Mouse (Mus musculus) liver, embryonic 16.5 days (tissue): ENCODE measurements around the gene Mical2. TPM values are rescaled to one million over a fixed set of nuclear protein-coding genes. Genes with fewer than 3 reads are reported as not detected.

Experiments used
- ATAC-seq: fragments of 200-750 bp; cut with Nextera tagmentation; 2 replicates; pipeline ENCODE4 v1.8.0; 2017; ENCODE audit warnings: low read depth, mild to moderate bottlenecking, moderate number of reproducible peaks, moderate library complexity
- H3K27ac ChIP-seq: fragments of 300-500 bp; sonication (generic); 2 replicates; pipeline ENCODE4 v1.5.1; 2014; ENCODE audit warnings: mild to moderate bottlenecking, low read length
- H3K27me3 ChIP-seq: fragments of 300-500 bp; sonication (generic); 2 replicates; pipeline ENCODE4 v1.6.1; 2014; ENCODE audit warnings: low read depth, low read length, mixed read lengths; ENCODE audit not compliant: control insufficient read depth, insufficient read depth
- H3K36me3 ChIP-seq: fragments of 300-500 bp; sonication (generic); 2 replicates; pipeline ENCODE4 v1.6.1; 2014; ENCODE audit warnings: mild to moderate bottlenecking; ENCODE audit not compliant: control insufficient read depth, insufficient read depth
- H3K4me1 ChIP-seq: fragments of 300-500 bp; sonication (generic); 2 replicates; pipeline ENCODE4 v1.6.1; 2014; ENCODE audit warnings: low read depth, low read length, mixed read lengths; ENCODE audit not compliant: control insufficient read depth
- H3K4me2 ChIP-seq: fragments of 300-500 bp; sonication (generic); 2 replicates; pipeline ENCODE4 v1.6.1; 2014; ENCODE audit warnings: low read depth, low read length, mixed read lengths
- H3K4me3 ChIP-seq: fragments of 300-500 bp; sonication (generic); 2 replicates; pipeline ENCODE4 v1.5.1; 2014; ENCODE audit warnings: low read depth, mild to moderate bottlenecking, low read length
- H3K9ac ChIP-seq: fragments of 300-500 bp; sonication (generic); 2 replicates; pipeline ENCODE4 v1.6.1; 2014; ENCODE audit warnings: low read depth, low read length
- H3K9me3 ChIP-seq: fragments of 300-500 bp; sonication (generic); replicated peaks from 2 replicates; pipeline ENCODE4 v1.6.1; 2016; ENCODE audit warnings: low read length; ENCODE audit not compliant: control insufficient read depth
- WGBS: fragments of 180-500 bp; shearing (Covaris S2); extraction: QIAGEN DNeasy Blood & Tissue Kit; methylation state at CpG from one replicate; pipeline ENCODE4 v1.1.7; 2014; ENCODE audit not compliant: insufficient replicate concordance; 5-methylcytosine and 5-hydroxymethylcytosine counted together
- polyA plus RNA-seq: library from polyadenylated mRNA; unstranded; fragments of >200 nt; fragmentation: Nextera tagmentation; extraction: Ambion mirVana; gene quantifications from 2 replicates; pipeline ENCODE4 v1.2.1, GENCODE M21; 2015

Mical2 gene
- polyA plus RNA-seq, 1 experiment from 2014 or later: 1.9 TPM

DNA sequence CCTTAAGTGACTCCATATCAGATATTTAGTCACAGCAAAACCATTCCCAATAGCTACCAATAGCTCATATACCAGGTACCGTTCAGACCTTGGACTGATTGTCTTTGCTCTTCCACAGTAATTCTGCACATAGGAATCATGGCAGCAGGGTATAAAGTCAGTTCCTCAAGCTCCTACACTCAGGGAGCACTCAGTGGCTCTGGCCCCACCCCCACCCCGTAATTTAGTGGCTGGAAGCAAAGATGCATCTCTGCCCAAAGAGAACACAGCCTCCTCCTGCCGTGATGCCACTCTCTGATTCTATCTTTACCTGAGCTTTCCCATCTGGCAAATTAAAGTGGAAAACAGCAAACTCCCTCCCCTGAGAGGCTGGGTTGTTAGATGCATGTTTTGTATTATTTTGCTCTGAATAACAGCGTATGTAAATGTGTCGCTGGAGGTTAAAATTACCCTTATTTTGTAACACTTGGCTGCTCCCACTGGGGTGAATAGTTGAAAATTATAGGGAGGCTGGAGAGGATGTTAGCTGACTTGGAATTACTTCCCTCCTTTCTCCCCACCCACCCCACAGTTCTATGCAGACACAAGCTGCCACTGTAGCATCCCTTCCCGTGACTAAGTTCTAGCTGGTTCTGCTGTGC lies 164.1 kb downstream of the Mical2 start:
- H3K4me3 ChIP-seq: no peak overlapping the region
- H3K27ac ChIP-seq: no peak overlapping the region
- no peaks in the 10 kb centered on the region for H3K9me3 ChIP-seq
- H3K36me3 ChIP-seq: no peaks in the 10 kb centered on the region
- WGBS: 46% methylated on average over 6 of the region's 6 CpGs
- no peaks in the 10 kb centered on the region for H3K4me1 ChIP-seq
- H3K27me3 ChIP-seq: no peaks in the 10 kb centered on the region
- no peak overlapping the region for H3K9ac ChIP-seq
- no peak overlapping the region for H3K4me2 ChIP-seq
- no peak for ATAC-seq

DNA sequence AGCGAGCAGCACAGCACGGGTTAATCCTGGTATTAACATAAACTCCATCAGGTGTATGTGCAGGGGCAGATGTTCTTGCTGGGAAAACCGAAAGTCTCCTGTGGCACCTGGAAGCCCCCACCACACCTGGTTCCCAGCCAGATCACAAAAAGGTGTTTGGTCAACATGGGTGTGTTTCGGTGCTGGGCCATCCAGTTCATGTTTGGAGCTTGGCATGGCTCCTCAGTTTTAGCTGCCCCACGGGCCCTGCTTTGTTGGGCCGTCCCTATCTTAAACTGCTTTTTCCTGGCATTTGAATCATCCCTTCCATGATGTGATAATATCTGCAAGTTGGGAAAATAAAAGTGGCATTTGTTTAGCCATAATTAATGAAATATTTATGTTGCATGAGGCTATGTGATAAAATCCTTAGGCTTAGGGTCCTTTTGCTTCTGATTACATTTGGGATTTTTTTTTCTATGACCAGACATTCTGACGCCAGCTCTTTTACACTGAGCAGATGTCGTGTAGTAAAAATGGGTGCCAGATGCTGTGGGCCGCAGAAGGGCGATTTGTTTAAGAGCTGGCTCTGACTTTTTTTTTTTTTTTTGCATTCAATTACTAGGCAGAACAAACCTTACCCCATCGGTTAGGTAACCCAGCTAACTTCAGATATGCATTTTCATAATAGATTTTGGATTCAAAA lies 164.7 kb downstream of the Mical2 start:
- Histone ChIP-seq H3K36me3 (no peaks in the 10 kb centered on the region), H3K4me1 (no peaks in the 10 kb centered on the region), H3K9ac (no peak overlapping the region), H3K27ac (no peak overlapping the region), H3K4me3 (no peak overlapping the region), H3K4me2 (no peak overlapping the region), H3K9me3 (no peaks in the 10 kb centered on the region), H3K27me3 (no peaks in the 10 kb centered on the region)
- 40% methylated on average over 11 of the region's 11 CpGs for WGBS
- no peak for ATAC-seq

DNA sequence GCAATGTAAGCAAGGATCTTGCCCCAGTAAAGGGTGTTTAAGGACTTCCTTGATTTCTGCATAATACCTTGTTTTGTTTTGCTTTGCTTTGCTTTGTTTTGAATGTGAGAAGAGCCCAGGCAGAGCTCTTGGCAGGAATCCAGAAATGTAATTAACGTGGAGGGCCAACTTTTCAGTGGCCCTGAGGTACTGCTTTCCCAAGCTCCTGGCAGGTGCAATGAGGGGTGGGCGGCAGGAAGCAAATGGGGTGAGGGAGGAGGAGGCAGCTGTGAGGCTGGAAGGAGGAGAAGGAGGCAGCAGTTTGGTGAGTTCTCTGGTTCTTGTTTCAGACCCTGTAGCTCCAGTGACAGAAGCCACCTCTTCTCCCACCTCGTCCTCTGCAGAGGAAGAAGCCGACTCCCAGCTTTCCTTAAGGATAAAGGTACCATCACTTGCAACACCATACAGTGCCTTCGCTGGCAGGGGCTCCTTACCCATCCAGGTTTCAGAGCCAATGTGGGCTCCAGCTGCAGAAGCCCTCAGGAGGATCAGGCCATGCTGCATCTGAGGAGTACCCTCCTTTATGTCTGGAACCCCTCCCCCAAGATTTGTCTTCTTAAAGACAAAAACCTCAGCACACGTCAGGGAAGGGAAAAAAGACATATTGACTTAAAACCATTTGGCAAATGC lies 165.4 kb downstream of the Mical2 start:
- Histone ChIP-seq H3K36me3 (no peaks in the 10 kb centered on the region), H3K4me1 (no peaks in the 10 kb centered on the region), H3K9ac (no peak overlapping the region), H3K27ac (no peak overlapping the region), H3K9me3 (no peaks in the 10 kb centered on the region), H3K27me3 (no peaks in the 10 kb centered on the region), H3K4me3 (no peak overlapping the region), H3K4me2 (no peak overlapping the region)
- ATAC-seq: no peak
- 29% methylated on average over 6 of the region's 6 CpGs for WGBS

GRCm38 (mm10) chr7:112397786-112398185 lies 172.1 kb downstream of the Mical2 start:
- ATAC-seq: no peak
- H3K27me3 ChIP-seq: no peaks in the 10 kb centered on the region
- no peak overlapping the region for H3K4me3 ChIP-seq
- H3K9me3 ChIP-seq: no peaks in the 10 kb centered on the region
- no peak overlapping the region for H3K27ac ChIP-seq
- 75% methylated on average over 3 of the region's 3 CpGs for WGBS
- no peak overlapping the region for H3K9ac ChIP-seq
- no peaks in the 10 kb centered on the region for H3K36me3 ChIP-seq
- H3K4me2 ChIP-seq: no peak overlapping the region
- H3K4me1 ChIP-seq: no peaks in the 10 kb centered on the region

GRCm38 (mm10) chr7:112399425-112400170 lies 173.9 kb downstream of the Mical2 start:
- no peak overlapping the region for H3K27ac ChIP-seq
- 64% methylated on average over 7 of the region's 7 CpGs for WGBS
- no peak overlapping the region for H3K4me3 ChIP-seq
- H3K36me3 ChIP-seq: no peaks in the 10 kb centered on the region
- no peaks in the 10 kb centered on the region for H3K4me1 ChIP-seq
- no peak overlapping the region for H3K9ac ChIP-seq
- H3K9me3 ChIP-seq: no peaks in the 10 kb centered on the region
- ATAC-seq: no peak
- no peak overlapping the region for H3K4me2 ChIP-seq
- H3K27me3 ChIP-seq: no peaks in the 10 kb centered on the region

GRCm38 (mm10) chr7:112400175-112400574 lies 174.5 kb downstream of the Mical2 start:
- Histone ChIP-seq H3K27ac (no peak overlapping the region), H3K27me3 (no peaks in the 10 kb centered on the region), H3K4me1 (no peaks in the 10 kb centered on the region), H3K9me3 (no peaks in the 10 kb centered on the region), H3K4me2 (no peak overlapping the region), H3K9ac (no peak overlapping the region), H3K4me3 (no peak overlapping the region), H3K36me3 (no peaks in the 10 kb centered on the region)
- 29% methylated on average over 6 of the region's 6 CpGs for WGBS
- no peak for ATAC-seq

GRCm38 (mm10) chr7:112405061-112405460 lies 179.4 kb downstream of the Mical2 start:
- H3K4me3 ChIP-seq: no peak overlapping the region
- H3K4me1 ChIP-seq: no peaks in the 10 kb centered on the region
- WGBS: 30% methylated on average over 2 of the region's 2 CpGs
- H3K4me2 ChIP-seq: no peak overlapping the region
- no peaks in the 10 kb centered on the region for H3K9me3 ChIP-seq
- ATAC-seq: no peak
- H3K9ac ChIP-seq: no peak overlapping the region
- H3K27me3 ChIP-seq: no peaks in the 10 kb centered on the region
- H3K36me3 ChIP-seq: no peaks in the 10 kb centered on the region
- H3K27ac ChIP-seq: no peak overlapping the region

- Histone ChIP-seq H3K4me1 (no peaks in the 10 kb centered on the region), H3K4me3 (no peak overlapping the region), H3K9me3 (no peaks in the 10 kb centered on the region), H3K27ac (no peak overlapping the region), H3K27me3 (no peaks in the 10 kb centered on the region), H3K36me3 (no peaks in the 10 kb centered on the region), H3K4me2 (no peak overlapping the region), H3K9ac (no peak overlapping the region)
- ATAC-seq: no peak
- 53% methylated on average over 8 of the region's 8 CpGs for WGBS
Observed at GRCm38 (mm10) chr7:112405578-112405977, 179.9 kb downstream of the Mical2 start.
